Comparison of ENCODE assay signal across 8 mouse cellular contexts in the genomic region with DNA sequence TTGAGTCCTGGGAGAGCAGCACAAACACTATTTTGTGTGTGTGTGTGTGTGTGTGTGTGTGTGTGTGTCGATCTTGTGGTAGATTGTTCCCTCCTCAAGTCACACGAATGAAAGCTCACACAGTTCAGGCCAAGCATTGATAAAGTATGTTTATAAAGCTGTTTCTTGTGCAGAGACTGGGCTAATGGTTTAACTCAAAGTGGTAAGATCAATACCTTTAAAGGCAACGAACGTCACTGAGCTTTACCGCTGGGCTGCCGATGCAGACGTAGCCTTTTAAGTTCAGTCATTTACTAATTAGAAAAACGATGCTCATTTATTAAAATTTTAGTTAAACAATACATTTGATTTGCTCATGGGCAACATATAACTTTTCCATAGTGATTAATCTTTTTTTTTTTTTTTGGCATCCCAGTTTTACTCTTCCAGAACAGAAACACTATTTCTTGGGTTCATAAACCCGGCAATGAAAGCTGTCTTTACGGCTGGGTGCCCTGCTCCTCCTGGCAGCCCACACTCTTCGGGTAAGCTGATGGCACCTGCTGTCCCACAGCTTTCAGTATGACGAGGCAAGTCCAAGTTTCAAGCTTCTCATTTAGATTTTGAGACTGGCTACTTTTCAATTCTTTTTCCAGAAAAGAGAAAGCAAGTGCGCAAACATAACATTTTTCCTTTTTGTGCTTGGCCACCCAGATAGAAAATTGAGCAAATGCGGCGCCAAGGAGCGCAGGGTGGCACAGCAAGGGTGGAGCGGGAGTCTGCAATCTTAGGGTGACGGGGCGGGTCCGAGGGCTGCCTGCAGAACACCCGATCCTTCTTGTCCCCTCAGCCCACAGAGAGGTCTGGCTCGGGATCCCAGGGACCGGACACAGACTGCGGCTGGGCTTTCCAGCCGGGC. TPM values are rescaled to one million over a fixed set of nuclear protein-coding genes. Genes with fewer than 3 reads are reported as not detected.
DNase-seq lines count a peak whose midpoint lies in the region; ATAC-seq and TF ChIP-seq lines count a peak whose summit lies in the region.

No protein-coding gene starts in this region.

- H3K9me3 ChIP-seq in heart, embryonic 15.5 days (replicated peaks) = no peaks in the 10 kb centered on the region
- H3K9me3 ChIP-seq in E14TG2a.4 (ENCODE audit: low read length) = no peaks in the 10 kb centered on the region
- no peaks in the 10 kb centered on the region for H3K9me3 ChIP-seq in embryonic facial prominence, embryonic 10.5 days
- H3K9me3 ChIP-seq in intestine, embryonic 14.5 days (ENCODE audit: control insufficient read depth, low read length) = no peaks in the 10 kb centered on the region

- peak overlapping the region; percentile 75 for H3K4me2 ChIP-seq in heart, embryonic 15.5 days
- peak overlapping the region; percentile 60 for H3K4me2 ChIP-seq in intestine, embryonic 14.5 days (ENCODE audit: low read length)

- H3K9ac ChIP-seq in heart, embryonic 15.5 days = peak overlapping the region; percentile 100
- H3K9ac ChIP-seq in intestine, embryonic 14.5 days (ENCODE audit: low read length) = peak overlapping the region; percentile 100

- no peak for ATAC-seq in heart, embryonic 15.5 days (replicated peaks; ENCODE audit: insufficient number of reproducible peaks, insufficient read depth, low FRiP score, low read depth)
- ATAC-seq in intestine, embryonic 14.5 days (replicated peaks; ENCODE audit: low FRiP score, low TSS enrichment, low read depth) = no peak

- peaks cover 22% of the 10 kb centered on the region for H3K4me1 ChIP-seq in heart, embryonic 15.5 days (replicated peaks)
- peaks cover 33% of the 10 kb centered on the region for H3K4me1 ChIP-seq in E14TG2a.4 (replicated peaks; ENCODE audit: low read depth, low read length)
- H3K4me1 ChIP-seq in embryonic facial prominence, embryonic 10.5 days = peaks cover 16% of the 10 kb centered on the region
- H3K4me1 ChIP-seq in intestine, embryonic 14.5 days (replicated peaks; ENCODE audit: control insufficient read depth, insufficient read depth, low read length) = peaks cover 12% of the 10 kb centered on the region

- WGBS in heart, embryonic 15.5 days = 11% methylated on average over 25 of the region's 25 CpGs
- 13% methylated on average over 25 of the region's 25 CpGs for WGBS in embryonic facial prominence, embryonic 10.5 days
- 4% methylated on average over 25 of the region's 25 CpGs for WGBS in intestine, embryonic 14.5 days

- no peak for TF ChIP-seq CTCF in E14TG2a.4 (conservative IDR thresholded peaks at IDR 0.05; ENCODE audit: low read length)

- no peaks in the 10 kb centered on the region for H3K27me3 ChIP-seq in heart, embryonic 15.5 days
- no peaks in the 10 kb centered on the region for H3K27me3 ChIP-seq in E14TG2a.4 (ENCODE audit: insufficient read depth, low read length)
- no peaks in the 10 kb centered on the region for H3K27me3 ChIP-seq in embryonic facial prominence, embryonic 10.5 days (replicated peaks; ENCODE audit: low read depth, poor library complexity, severe bottlenecking)
- no peaks in the 10 kb centered on the region for H3K27me3 ChIP-seq in intestine, embryonic 14.5 days (replicated peaks; ENCODE audit: control insufficient read depth, insufficient read depth, low read length)

- H3K36me3 ChIP-seq in heart, embryonic 15.5 days = no peaks in the 10 kb centered on the region
- no peaks in the 10 kb centered on the region for H3K36me3 ChIP-seq in E14TG2a.4 (ENCODE audit: insufficient read depth, low read length)
- no peaks in the 10 kb centered on the region for H3K36me3 ChIP-seq in embryonic facial prominence, embryonic 10.5 days (replicated peaks)
- no peaks in the 10 kb centered on the region for H3K36me3 ChIP-seq in intestine, embryonic 14.5 days (ENCODE audit: control insufficient read depth, insufficient read depth, low read length)

- peak overlapping the region; percentile 100 for H3K27ac ChIP-seq in heart, embryonic 15.5 days
- H3K27ac ChIP-seq in embryonic facial prominence, embryonic 10.5 days (replicated peaks) = peak overlapping the region; percentile 100
- H3K27ac ChIP-seq in intestine, embryonic 14.5 days (ENCODE audit: low read depth) = peak overlapping the region; percentile 99

- intact Hi-C loops in heart, postnatal 25 days (cut with DNase I) = loop anchor here (1.0 kb wide), 1 partner anchor 31 kb away; no protein-coding TSS in a partner anchor

- no peak for DNase-seq in heart, postnatal 25 days (ENCODE audit: low spot score)
- DNase-seq in embryonic facial prominence, embryonic 10.5 days (ENCODE audit: low spot score) = peak; percentile 17
- DNase-seq in intestine, embryonic 14.5 days (ENCODE audit: low spot score) = peak; percentile 56
- DNase-seq in naive thymus-derived CD4-positive, alpha-beta T cell, adult 2 months (ENCODE audit: low read depth) = peak; percentile 27
- no peak for DNase-seq in Muller cell, postnatal 12 days (ENCODE audit: inconsistent ontology term)
- no peak for DNase-seq in frontal cortex, postnatal 14 days (ENCODE audit: low spot score in 2 of 2)

- H3K4me3 ChIP-seq in heart, embryonic 15.5 days = peak overlapping the region; percentile 97
- H3K4me3 ChIP-seq in E14TG2a.4 (replicated peaks; ENCODE audit: low read length) = peak overlapping the region; percentile 91
- peak overlapping the region; percentile 89 for H3K4me3 ChIP-seq in embryonic facial prominence, embryonic 10.5 days
- H3K4me3 ChIP-seq in intestine, embryonic 14.5 days (ENCODE audit: low read depth, low read length) = peak overlapping the region; percentile 86

RNA-seq across cellular contexts. Expression of a gene that starts 0.6 kb away (rescaled TPM):
- 342 and 356 TPM in 2 replicates for polyA plus RNA-seq in heart, embryonic 15.5 days (2015; fragmentation: Nextera tagmentation; extraction: Ambion mirVana)
- 100 to 1,000 TPM; 383 to 412 TPM for total RNA-seq in heart, postnatal 25 days (2021)
- 127 and 131 TPM in 2 replicates for polyA plus RNA-seq in embryonic facial prominence, embryonic 10.5 days (2016; fragmentation: Nextera tagmentation; extraction: Ambion mirVana)
- polyA plus RNA-seq in intestine, embryonic 14.5 days (2014; fragmentation: Nextera tagmentation; extraction: Ambion mirVana) = 306 and 329 TPM in 2 replicates

Comparison
In these comparisons a context has a peak if more than half of its experiments do, and no peak if none do; other contexts are left out.
1. DNase-seq: peak in embryonic facial prominence, embryonic 10.5 days (single experiment), intestine, embryonic 14.5 days (single experiment) and naive thymus-derived CD4-positive, alpha-beta T cell, adult 2 months (single experiment); none in heart, postnatal 25 days (single experiment), Muller cell, postnatal 12 days (single experiment) and frontal cortex, postnatal 14 days (0 of 2).
2. Peak in every context shown above with its lines, with median percentiles within 50 percentile points of each other: H3K27ac ChIP-seq and H3K4me3 ChIP-seq.